Mouse (Mus musculus) hematopoietic stem cell, adult 5-6 weeks (primary cell): ENCODE data around the gene Meis3. TPM values are rescaled to one million over a fixed set of nuclear protein-coding genes. Genes with fewer than 3 reads are reported as not detected.

Experiments
- ATAC-seq, 2 experiments: fragments of 125-278 bp in 1 of 2; replicated peaks in 1 of 2; 2 replicates each; pipeline ENCODE4 v1.8.0; 2016 to 2017; ENCODE audit warnings: inconsistent platforms in 2 of 2, mild to moderate bottlenecking in 2 of 2, moderate number of reproducible peaks in 2 of 2, low read depth in 1 of 2, moderate TSS enrichment in 1 of 2; ENCODE audit not compliant: low FRiP score in 2 of 2, poor library complexity in 2 of 2, severe bottlenecking in 2 of 2, insufficient read depth in 1 of 2, low TSS enrichment in 1 of 2
- total RNA-seq: library from RNA; stranded (forward); fragments of 172-1452, 232-1000 nt; gene quantifications from 2 replicates; pipeline ENCODE4 v1.2.3, GENCODE M21; 2017

The Meis3 gene
- total RNA-seq, result 1.6 and 3.4 TPM in 2 replicates

DNA sequence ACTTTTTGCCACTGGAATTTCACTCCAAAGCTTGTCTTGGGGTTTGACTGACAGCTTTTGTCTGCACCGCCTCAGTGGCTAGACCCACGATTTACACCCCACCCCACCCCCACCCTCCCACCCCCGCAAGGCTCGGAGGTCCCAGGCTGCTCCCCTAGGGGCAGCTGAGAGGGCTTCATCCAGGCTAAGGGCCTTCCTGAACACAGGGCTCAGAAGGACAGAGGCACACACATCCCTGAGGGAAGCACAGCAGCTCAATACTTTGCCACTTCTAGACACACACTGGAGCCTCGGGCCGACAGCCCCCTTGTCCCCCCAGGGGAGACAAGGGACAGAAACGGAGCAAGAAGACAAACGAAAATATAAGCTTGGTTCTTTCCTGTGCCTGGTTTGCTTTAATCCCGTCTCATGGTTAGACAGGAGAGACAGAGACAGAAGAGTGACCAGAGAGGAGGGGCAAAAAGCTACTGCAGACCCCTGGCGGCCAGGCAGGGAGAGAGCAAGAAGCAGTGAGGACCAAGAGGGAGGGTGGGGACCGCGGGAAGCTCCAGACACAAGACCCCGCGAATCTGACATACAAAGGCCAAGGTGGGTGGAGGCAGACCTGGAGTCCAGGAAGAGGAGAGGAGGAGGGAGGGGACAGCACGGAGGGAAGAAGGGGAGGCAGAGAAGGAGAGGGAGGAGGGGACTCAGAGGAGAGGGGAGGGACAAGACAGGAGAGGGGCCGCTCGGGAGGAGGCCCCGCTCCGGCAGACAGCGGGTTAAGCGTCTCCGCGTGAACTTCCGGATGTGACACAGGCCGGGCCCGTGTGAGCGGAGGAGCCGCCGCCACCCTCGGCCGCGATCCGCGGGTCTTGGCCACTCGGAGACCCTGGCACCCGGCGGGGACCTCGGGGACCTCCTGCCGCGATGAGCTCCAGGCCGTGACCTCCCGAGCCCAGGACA, at the start of gene Meis3:
TSS of gene Meis3 (plus strand) at position 494 of the 945 bp plus-strand sequence.
- ATAC-seq, result peak; percentile 46 to 47; a peak in 3 of 4 replicates

DNA sequence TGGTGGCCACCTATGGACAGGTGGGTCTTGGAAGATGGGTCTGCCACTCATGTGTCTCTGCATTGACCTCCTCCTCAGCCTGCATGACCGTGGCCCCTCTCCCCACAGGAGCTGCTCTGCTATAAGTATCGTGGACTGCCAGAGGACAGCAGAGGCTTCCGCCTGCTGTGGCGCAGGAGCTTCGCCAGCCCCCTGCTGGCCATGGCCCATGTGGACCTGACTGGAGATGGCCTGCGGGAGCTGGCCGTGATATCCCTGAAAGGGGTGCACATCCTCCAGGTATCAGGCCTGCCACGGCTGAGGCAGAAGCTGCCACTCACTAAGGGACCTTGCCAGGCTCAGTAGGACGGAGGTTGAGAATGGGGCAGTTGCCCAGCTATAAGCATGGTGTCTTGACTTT, 49.1 kb upstream of the Meis3 start:
- ATAC-seq, result no peak

DNA sequence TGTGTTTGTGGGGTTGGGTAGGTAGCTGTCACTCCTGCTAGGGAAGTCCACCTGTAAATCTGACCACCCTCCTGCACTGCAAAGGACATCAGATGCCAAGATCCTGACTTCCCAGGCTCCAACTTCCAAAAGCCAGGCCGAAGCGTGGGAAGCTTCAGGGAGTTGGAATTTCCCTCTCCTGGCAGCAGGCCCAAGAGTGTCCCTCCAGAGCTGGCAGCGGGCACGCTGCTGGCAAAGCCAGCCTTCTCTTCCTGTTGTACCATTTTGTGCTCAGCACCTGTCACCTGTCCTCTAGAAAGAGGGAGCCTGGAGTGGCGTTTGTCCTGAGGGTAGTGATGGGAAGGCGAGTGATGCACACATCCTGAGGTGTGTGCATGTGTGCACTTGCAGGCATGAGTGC, 46.5 kb upstream of the Meis3 start:
- no peak for ATAC-seq

DNA sequence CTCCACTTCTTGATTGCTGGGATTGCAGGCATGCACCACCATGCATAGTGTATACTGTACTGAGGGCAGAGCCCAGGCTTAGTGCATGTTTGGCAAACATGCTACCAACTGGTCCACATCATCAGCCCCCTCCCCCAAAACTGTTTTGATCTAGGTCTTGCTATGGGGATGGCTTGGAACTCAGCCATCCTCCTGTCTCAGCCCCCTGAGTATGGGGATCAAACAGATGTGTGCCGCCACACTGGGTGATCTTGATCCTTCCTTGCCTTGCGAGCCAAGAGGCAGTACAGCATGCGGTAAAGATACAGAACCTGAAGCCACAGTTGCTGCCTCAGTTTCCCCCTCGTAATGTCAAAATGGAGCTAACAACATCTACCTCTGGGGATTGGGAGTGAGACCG, 46.0 kb upstream of the Meis3 start:
- ATAC-seq, result no peak

DNA sequence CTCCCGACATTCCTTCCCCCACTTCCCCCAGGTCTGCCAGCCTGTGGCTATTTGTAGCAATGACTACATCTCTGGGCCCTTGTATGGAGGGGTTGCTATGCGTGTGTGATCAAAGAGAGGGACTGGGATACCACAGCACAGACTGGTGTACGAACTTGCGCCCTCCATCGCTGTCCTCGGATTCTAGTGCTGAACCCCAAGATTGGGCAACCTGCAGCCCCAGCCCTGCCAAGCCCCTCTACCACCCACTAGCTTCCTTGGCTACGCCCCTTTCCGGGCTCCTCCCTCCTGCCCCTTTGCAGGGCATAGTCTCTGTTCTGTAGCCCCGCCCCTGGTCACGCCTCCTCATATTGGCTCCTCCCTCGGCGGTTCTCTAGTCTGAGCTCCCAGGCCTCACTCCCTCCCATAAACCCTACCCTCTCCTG, 45.5 kb upstream of the Meis3 start, which contains the start of gene Slc8a2:
TSS of gene Slc8a2 (plus strand) at position 406 of the 425 bp plus-strand sequence.
- peak; percentile 65 to 76 for ATAC-seq

DNA sequence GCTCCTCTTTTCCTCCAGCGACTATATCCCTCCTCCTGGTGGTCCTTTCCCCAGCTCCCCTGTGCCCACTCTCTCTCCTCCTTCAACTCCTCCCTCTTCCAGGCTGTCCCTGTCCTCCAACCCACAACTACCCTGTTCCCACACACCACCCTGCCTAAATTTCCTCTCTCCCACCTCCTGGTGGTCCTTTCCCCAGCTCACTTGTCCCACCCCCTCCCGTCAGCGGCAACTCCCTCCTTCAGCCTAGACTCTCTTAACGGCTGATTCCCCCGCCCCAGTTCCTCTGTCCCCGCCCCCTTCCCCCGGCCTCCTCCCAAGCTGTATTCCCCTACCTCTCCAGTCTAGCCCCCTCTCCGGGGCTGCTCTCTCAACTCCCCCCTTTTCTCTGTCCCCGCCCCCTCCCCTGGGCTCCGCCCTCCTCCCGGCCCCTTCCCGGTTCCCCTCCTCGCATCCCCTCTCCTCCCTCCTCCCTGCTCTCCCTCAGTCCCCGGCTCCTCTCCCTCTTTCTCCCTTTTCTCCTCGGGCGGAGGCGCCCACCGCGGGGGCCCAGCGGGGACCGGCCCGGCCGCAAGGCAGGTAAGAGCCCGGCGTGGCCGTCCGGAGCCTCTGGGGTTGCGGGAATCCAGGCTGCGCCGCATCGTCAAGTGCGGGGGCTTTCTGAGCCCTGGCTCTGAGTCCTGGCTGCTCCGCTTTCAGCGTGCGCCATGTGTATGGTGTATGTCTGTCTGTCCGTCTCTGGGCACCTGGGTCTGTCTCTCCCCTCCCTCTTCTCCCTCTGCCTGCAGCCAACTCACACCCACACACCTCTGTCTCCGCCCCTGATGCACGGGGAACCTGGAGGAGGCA, 44.8 kb upstream of the Meis3 start:
- no peak; a peak in 1 of 4 replicates for ATAC-seq

DNA sequence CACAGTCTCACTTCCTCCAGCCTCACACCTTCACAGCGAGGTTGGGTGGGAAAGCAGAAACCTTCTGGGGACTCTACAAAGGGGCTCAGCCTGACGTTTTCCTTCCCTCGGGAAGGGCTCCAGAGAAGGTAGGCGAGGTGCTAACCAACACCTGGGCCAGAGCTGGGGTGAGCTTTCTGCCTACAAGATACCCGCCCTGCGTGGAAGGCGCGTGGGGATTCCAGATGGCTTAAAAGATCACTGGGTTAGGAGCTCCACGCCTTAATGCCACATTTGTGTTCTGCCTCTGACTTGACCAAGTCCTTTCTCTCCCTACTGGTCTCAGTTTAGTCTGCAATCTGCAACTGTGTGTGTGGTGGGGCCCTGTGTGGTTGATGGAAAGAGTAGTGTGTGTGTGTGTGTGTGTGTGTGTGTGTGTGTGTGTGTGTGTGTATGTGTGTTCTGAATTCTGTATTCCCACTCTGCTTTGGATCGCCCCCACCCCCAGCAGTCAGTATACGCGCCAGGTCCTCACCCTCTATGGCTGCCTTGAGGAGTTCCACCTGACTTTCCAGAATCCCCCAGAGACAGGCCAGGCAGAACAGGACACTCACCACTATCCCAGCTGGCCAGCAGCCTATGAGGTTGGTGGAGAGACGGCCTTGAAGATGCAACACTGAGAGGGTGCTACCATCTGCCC, 43.8 kb upstream of the Meis3 start:
- no peak for ATAC-seq

DNA sequence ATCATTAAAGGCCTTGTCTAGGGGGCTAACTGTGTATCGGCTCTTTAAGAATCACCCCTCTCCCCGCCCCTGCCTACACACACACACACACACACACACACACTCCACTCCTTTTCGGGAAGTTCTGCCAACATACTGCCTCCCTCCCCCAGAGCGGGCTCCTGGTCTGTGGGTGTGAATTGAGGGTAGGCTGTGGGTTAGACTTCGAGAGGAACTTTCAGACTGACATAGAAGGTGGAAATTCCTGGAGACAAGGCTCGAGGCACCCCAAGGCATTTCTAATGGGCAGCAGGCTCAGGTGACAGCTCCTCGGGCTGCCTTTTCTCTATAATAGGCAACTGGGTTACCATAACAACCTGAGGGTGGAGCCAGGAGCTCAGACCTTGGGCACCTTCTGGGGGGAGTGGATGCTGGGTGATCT, 42.7 kb upstream of the Meis3 start:
- no peak for ATAC-seq

DNA sequence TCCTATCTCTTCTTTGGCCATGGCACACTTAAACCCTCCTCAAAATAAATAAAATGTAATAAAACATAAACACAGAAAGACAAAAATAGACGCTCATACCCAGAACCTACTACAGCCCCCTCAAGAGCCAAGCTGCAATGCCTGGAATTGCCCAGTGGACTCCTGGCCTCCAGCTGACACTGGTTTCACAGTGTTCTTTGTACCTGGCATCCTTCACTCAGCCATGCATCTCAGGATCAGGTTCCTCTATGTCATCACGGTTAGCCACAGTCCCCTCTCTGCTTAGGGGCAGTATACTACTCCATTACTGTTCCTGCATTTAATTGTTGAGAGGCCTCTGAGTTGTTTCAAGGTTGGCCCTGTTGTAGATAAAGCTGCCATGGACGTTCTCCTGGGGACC, 42.0 kb upstream of the Meis3 start:
- ATAC-seq, result no peak

DNA sequence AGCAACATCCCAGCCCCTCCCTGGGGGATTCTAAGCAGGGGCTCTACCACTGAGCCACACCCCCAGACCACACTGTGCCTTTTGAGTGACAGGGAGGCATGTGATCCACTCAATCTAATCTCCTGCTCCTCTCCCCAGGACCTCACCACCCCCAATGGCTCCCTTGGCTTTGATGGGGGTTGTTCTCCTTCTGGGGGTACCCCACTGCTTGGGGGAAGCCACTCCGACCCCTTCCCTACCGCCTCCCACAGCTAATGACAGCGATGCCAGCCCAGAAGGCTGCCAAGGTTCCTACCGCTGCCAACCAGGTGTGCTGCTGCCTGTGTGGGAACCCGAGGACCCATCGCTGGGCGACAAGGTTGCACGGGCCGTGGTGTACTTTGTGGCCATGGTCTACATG, 41.2 kb upstream of the Meis3 start:
- no peak for ATAC-seq

DNA sequence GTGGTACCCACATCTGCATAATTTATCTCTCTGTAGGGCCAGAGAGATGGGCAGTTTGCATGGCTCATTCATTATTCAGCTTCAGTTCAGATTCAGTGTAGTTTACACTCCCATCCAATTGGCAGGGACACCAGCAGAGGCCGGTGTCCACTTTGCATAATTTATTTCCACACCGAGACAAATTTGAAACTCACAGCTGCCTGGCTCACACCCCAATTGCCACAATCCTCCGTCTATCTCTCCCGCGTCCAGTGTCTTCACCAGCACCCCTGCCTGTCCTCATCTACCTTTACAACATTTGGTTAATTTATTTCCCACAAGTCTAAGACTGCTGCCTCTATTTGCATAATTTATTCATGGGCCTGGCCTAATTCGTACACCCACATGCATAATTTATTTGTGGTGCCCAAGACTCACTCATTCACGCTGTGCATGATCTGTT, 39.9 kb upstream of the Meis3 start:
- no peak for ATAC-seq

DNA sequence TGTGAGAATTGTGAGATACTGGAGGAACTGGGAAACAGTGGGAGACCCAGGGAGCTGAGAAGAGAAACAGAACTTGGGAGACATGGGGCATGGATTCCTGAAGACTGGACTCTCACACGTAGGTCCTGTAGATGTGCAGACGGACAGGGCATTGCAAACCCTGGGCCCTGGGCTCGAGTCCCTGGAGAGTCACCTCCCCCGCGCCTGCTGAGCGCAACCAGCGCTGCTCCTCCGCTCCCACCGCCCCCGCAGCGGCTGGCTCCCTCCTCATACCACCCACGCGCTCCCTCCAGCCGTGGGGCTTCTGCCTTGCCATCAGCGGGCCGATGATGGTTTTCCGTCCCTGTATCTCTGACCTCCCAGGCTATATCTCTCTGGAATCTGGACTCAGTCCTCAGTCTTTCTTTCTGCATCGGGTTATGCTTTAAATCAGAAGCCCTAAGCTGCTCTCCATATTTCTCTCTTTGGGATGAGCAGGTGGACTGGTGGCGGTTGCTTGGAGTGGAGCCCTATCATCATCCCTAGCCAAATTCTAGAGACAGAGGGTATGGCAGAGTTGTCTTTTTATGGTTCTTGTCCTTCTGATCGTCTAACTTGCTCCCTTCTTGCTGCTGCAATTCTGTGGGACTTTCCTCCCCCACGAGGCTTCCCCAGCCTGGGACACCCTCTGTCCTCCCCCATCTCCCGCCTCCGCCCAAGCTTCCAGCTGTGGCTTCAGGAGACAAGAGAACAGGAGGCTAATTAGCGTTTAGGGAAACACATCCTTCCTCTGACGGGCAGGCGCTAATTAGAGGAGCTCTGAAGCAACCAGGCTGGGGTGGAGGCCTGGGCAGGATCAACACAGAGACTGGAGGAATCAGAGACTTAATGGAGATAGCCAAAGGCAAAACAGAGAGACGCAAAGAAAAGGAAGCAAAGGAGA, 28.1 kb upstream of the Meis3 start:
- no peak for ATAC-seq

DNA sequence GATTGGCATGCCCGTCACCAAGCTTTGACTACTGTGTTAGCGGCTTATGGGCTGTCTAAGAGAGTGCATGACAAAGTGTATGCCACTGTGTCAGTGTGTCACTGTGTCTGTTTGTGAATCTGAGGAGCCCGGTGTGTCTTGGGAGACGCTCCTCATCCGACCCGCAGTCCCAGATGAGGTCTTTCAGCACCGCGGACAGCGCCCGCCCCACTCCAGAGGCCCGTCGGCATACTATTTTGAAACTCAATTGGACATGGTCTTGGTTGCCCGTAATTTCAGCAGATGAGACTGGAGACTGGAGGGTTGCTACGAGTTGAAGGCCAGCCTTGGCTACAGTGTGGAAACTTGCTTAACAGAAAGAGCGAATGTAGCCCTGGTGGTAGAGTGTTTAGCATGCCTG, 27.2 kb upstream of the Meis3 start:
- peak; percentile 49 to 55 for ATAC-seq

DNA sequence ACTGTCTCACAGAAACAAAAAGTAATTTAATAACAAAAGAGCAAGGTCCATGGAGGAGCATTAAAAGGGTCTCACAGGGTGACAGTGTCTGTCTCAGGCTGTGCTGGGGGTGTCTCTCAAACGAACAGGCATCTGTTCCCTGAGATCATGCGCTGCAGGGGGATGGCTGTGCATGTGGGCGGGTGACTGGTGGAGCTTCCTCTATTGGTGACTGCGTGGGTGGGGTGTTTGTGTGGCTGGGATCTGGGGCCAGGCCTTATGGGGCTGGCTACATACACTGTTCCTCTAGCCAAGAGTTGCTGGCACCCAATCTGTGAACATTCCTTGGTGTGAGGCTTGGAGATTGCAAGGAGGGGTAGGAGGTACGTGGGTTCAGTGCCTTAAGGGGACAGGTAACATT, 25.6 kb upstream of the Meis3 start:
- ATAC-seq, result no peak

DNA sequence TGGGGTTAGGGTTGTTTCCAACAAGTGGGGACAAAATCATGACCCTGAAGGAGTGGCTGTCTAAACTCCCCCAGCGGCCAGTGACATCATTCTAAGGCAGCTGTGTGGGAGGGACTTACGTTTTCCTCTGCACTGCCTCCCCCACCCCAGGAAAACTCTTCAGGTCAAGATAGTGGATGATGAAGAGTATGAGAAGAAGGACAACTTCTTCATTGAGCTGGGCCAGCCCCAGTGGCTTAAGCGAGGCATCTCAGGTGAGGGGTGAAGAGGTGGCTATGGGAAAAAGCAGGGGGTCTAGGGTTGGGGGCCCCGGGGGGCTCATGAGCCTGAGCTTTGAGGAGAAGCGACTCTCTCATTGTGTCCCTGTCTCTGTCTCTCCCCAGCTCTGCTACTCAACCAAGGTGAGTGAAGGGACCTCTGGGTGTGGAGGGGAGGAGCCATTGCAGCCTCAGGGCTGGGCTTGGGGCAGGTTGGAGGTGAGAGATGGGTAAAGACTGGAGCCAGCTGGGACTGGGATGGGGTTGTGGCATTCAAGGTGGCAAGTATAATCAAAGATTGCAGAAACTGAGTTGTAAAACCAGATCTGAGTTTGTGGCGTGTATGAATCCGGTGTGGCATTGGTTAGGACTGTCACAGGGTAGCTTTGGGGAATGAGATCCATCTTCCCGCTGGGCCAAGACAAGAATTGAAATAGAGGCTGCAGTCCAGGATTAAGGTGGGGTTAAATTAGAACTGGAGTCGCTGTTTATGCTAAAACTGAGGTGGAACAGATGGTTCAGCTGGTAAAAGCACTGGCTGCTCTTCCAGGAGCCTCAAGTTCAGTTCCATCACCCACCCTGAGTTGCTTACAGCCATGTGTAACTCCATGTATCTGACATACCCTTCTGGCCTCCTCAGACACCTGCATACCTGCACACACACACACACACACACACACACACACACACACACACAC, 24.4 kb upstream of the Meis3 start:
- no peak for ATAC-seq

DNA sequence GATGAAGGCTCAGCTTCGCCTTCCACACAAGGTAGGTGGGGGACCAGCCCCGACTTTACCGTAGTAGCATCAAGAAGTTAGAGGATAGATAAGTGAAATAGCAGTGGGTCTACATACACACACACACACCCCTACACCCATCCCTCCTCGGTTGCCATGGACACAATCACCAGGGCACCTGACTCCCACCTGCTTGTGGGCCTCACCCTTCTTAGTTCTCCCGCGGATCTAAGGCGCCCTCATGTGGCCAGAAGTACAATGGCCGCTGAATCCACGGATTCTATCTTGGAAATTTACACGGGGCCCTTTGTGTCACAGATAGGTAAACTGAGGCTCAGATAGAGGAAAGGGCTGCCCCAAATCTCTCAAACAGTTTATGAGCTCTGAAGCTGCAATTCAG, 21.4 kb upstream of the Meis3 start:
- peak; percentile 59 to 69 for ATAC-seq
